Mouse (Mus musculus) liver, postnatal 0 days (tissue): Measurements from ENCODE around the gene Cdon.

Source experiments
- CTCF ChIP-seq: sonication (generic); IDR thresholded peaks from 2 replicates; pipeline ENCODE4 v1.5.1; 2016; ENCODE audit warnings: antibody characterized with exemption, low read depth
- EP300 ChIP-seq: IDR thresholded peaks from 2 replicates; pipeline ENCODE4 v1.6.1; 2016; ENCODE audit warnings: antibody characterized with exemption, low read depth, mild to moderate bottlenecking

- no peak for TF ChIP-seq EP300
- no peak for TF ChIP-seq CTCF
These were observed 38.7 kb downstream of the Cdon start for GRCm38 (mm10) chr9:35459594-35459993.
